Mouse (Mus musculus) MEL (cell line): ENCODE measurements around the gene Ltc4s. TPM values are rescaled to one million over a fixed set of nuclear protein-coding genes. Genes with fewer than 3 reads are reported as not detected.

Experiments used
- DNase-seq: peaks from one replicate; pipeline ENCODE4 v3.0.0; 2011; ENCODE audit warnings: low read depth, low spot score
- H3K27ac ChIP-seq: 2 replicates; pipeline ENCODE4 v1.5.1; 2012; ENCODE audit warnings: low read depth, mild to moderate bottlenecking, control low read depth, low read length, moderate library complexity; ENCODE audit not compliant: control insufficient read depth
- H3K27me3 ChIP-seq, 2 experiments: fragments of 150-350 bp in 1 of 2; sonication (generic) in 1 of 2; 2 replicates each; pipeline ENCODE4 v1.6.1; 2012; ENCODE audit warnings: low read length in 2 of 2, mild to moderate bottlenecking in 2 of 2, improper control_type of control experiment in 1 of 2, moderate library complexity in 1 of 2; ENCODE audit not compliant: insufficient read depth in 2 of 2, control insufficient read depth in 1 of 2
- H3K36me3 ChIP-seq, 2 experiments: 2 replicates each; pipeline ENCODE4 v1.6.1; 2012 to 2014; ENCODE audit warnings: low read length in 2 of 2, improper control_type of control experiment in 1 of 2, inconsistent platforms in 1 of 2, mild to moderate bottlenecking in 1 of 2; ENCODE audit not compliant: insufficient read depth in 2 of 2, control insufficient read depth in 1 of 2
- H3K4me1 ChIP-seq, 2 experiments: fragments of 150-350 bp in 1 of 2; sonication (generic) in 1 of 2; 2 replicates each; pipeline ENCODE4 v1.6.1; 2012; ENCODE audit warnings: low read length in 2 of 2, improper control_type of control experiment in 1 of 2, mild to moderate bottlenecking in 1 of 2; ENCODE audit not compliant: insufficient read depth in 2 of 2, control insufficient read depth in 1 of 2
- H3K4me3 ChIP-seq, 2 experiments: fragments of 150-350 bp in 1 of 2; sonication (generic) in 1 of 2; 2 replicates each; pipeline ENCODE4 v1.5.1; 2012; ENCODE audit warnings: low read depth in 2 of 2, low read length in 2 of 2, mild to moderate bottlenecking in 2 of 2, moderate library complexity in 2 of 2, control low read depth in 1 of 2, improper control_type of control experiment in 1 of 2; ENCODE audit not compliant: control insufficient read depth in 1 of 2, insufficient read depth in 1 of 2
- H3K79me2 ChIP-seq: 2 replicates; pipeline ENCODE4 v1.6.1; 2012; ENCODE audit warnings: mild to moderate bottlenecking, low read length, moderate library complexity; ENCODE audit not compliant: control insufficient read depth, poor library complexity, insufficient read depth
- H3K9ac ChIP-seq: 2 replicates; pipeline ENCODE4 v1.6.1; 2012; ENCODE audit warnings: low read depth, mild to moderate bottlenecking, control low read depth, low read length, moderate library complexity; ENCODE audit not compliant: control insufficient read depth, poor library complexity, severe bottlenecking
- H3K9me3 ChIP-seq: fragments of 150-350 bp; sonication (generic); replicated peaks from 2 replicates; pipeline ENCODE4 v1.6.1; 2012; ENCODE audit warnings: mild to moderate bottlenecking, low read length, improper control_type of control experiment, moderate library complexity; ENCODE audit not compliant: insufficient read depth
- BHLHE40 ChIP-seq: IDR thresholded peaks from 2 replicates; pipeline ENCODE4 v1.6.1; 2012; ENCODE audit warnings: low read depth, mild to moderate bottlenecking, inconsistent platforms, low read length, improper control_type of control experiment, borderline replicate concordance
- CHD1 ChIP-seq: IDR thresholded peaks from 2 replicates; pipeline ENCODE4 v1.6.1; 2012; ENCODE audit warnings: low read depth, mild to moderate bottlenecking, inconsistent platforms, low read length, improper control_type of control experiment
- CHD2 ChIP-seq: IDR thresholded peaks from 2 replicates; pipeline ENCODE4 v1.6.1; 2011; ENCODE audit warnings: low read length, improper control_type of control experiment
- ELF1 ChIP-seq: IDR thresholded peaks from 2 replicates; pipeline ENCODE4 v1.6.1; 2014; ENCODE audit warnings: low read depth, mild to moderate bottlenecking, inconsistent platforms, low read length, improper control_type of control experiment, moderate library complexity
- GABPA ChIP-seq: IDR thresholded peaks from 2 replicates; pipeline ENCODE4 v1.6.1; 2012; ENCODE audit warnings: low read depth, mild to moderate bottlenecking, inconsistent platforms, low read length, improper control_type of control experiment, moderate library complexity
- HCFC1 ChIP-seq: IDR thresholded peaks from 2 replicates; pipeline ENCODE4 v1.6.1; 2012; ENCODE audit warnings: low read depth, mild to moderate bottlenecking, inconsistent platforms, low read length, improper control_type of control experiment, moderate library complexity
- JUND ChIP-seq: IDR thresholded peaks from 2 replicates; pipeline ENCODE4 v1.6.1; 2011; ENCODE audit warnings: low read depth, mild to moderate bottlenecking, improper control_type of control experiment, low read length
- KAT2A ChIP-seq: conservative IDR thresholded peaks from 2 replicates; pipeline ENCODE4 v1.6.1; 2012; ENCODE audit warnings: low read depth, low read length, improper control_type of control experiment, inconsistent platforms
- MAFK ChIP-seq: IDR thresholded peaks from 2 replicates; pipeline ENCODE4 v1.6.1; 2011; ENCODE audit warnings: low read depth, mild to moderate bottlenecking, low read length, improper control_type of control experiment, borderline replicate concordance
- MAX ChIP-seq: IDR thresholded peaks from 2 replicates; pipeline ENCODE4 v1.6.1; 2011; ENCODE audit warnings: low read length, improper control_type of control experiment
- MAZ ChIP-seq: IDR thresholded peaks from 2 replicates; pipeline ENCODE4 v1.6.1; 2012; ENCODE audit warnings: low read depth, mild to moderate bottlenecking, inconsistent platforms, low read length, improper control_type of control experiment
- MEF2A ChIP-seq: IDR thresholded peaks from 2 replicates; pipeline ENCODE4 v1.6.1; 2014; ENCODE audit warnings: low read depth, mild to moderate bottlenecking, inconsistent platforms, low read length, improper control_type of control experiment; ENCODE audit not compliant: poor library complexity, insufficient replicate concordance, severe bottlenecking; ENCODE audit errors: extremely low read depth
- MXI1 ChIP-seq: IDR thresholded peaks from 2 replicates; pipeline ENCODE4 v1.6.1; 2011; ENCODE audit warnings: mild to moderate bottlenecking, low read depth, low read length, improper control_type of control experiment
- NELFE ChIP-seq: IDR thresholded peaks from 2 replicates; pipeline ENCODE4 v1.6.1; 2011; ENCODE audit warnings: low read depth, low read length, improper control_type of control experiment
- NRF1 ChIP-seq: IDR thresholded peaks from 2 replicates; pipeline ENCODE4 v1.6.1; 2014; ENCODE audit warnings: low read depth, mild to moderate bottlenecking, inconsistent platforms, low read length, improper control_type of control experiment, moderate library complexity; ENCODE audit not compliant: poor library complexity, insufficient read depth, severe bottlenecking
- POLR2A ChIP-seq, 2 experiments: IDR thresholded peaks; 2 replicates each; pipeline ENCODE4 v1.6.1; 2011 to 2012; ENCODE audit warnings: low read length in 2 of 2, mild to moderate bottlenecking in 2 of 2, control low read depth in 1 of 2, improper control_type of control experiment in 1 of 2, low read depth in 1 of 2, moderate library complexity in 1 of 2; ENCODE audit not compliant: control insufficient read depth in 1 of 2, insufficient read depth in 1 of 2, poor library complexity in 1 of 2
- POLR2AphosphoS2 ChIP-seq: IDR thresholded peaks from 2 replicates; pipeline ENCODE4 v1.6.1; 2011; ENCODE audit warnings: low read length, improper control_type of control experiment
- POLR2AphosphoS5 ChIP-seq: IDR thresholded peaks from 2 replicates; pipeline ENCODE4 v1.6.1; 2012; ENCODE audit warnings: low read depth, borderline replicate concordance, mild to moderate bottlenecking, inconsistent platforms, low read length, moderate library complexity, mixed read lengths
- SMC3 ChIP-seq: IDR thresholded peaks from 2 replicates; pipeline ENCODE4 v1.6.1; 2011; ENCODE audit warnings: low read depth, low read length, improper control_type of control experiment
- TAL1 ChIP-seq: IDR thresholded peaks from 2 replicates; pipeline ENCODE4 v1.6.1; 2012; ENCODE audit warnings: mild to moderate bottlenecking, inconsistent platforms, low read length, moderate library complexity, mixed read lengths
- TCF12 ChIP-seq: IDR thresholded peaks from 2 replicates; pipeline ENCODE4 v1.6.1; 2014; ENCODE audit warnings: low read depth, mild to moderate bottlenecking, inconsistent platforms, low read length, improper control_type of control experiment, moderate library complexity
- USF1 ChIP-seq: IDR thresholded peaks from 2 replicates; pipeline ENCODE4 v1.6.1; 2014; ENCODE audit warnings: low read depth, mild to moderate bottlenecking, inconsistent platforms, low read length, improper control_type of control experiment, moderate library complexity
- USF2 ChIP-seq, 2 experiments: IDR thresholded peaks; 2 replicates each; pipeline ENCODE4 v1.6.1; 2011 to 2012; ENCODE audit warnings: improper control_type of control experiment in 2 of 2, low read length in 2 of 2, borderline replicate concordance in 1 of 2, inconsistent platforms in 1 of 2, low read depth in 1 of 2, mild to moderate bottlenecking in 1 of 2; ENCODE audit not compliant: insufficient read depth in 1 of 2
- ZKSCAN1 ChIP-seq: IDR thresholded peaks from 2 replicates; pipeline ENCODE4 v1.6.1; 2012; ENCODE audit warnings: low read depth, mild to moderate bottlenecking, inconsistent platforms, low read length, improper control_type of control experiment, moderate library complexity
- polyA plus RNA-seq, 2 experiments: library from polyadenylated mRNA; stranded (reverse) in 1 of 2; unstranded in 1 of 2; fragments of >175 nt in 1 of 2; fragments of >200 nt in 1 of 2; gene quantifications; 2 replicates each; pipeline versions ENCODE4 v1.2.1 to v1.2.4; 2012; ENCODE audit warnings: low replicate concordance in 2 of 2, low read depth in 1 of 2; ENCODE audit not compliant: insufficient read length in 2 of 2, insufficient read depth in 1 of 2, missing spikeins in 1 of 2
- total RNA-seq: library from RNA; depleted of rRNA; stranded (reverse); fragments of 300-350 nt; gene quantifications from 2 replicates; pipeline ENCODE4 v1.2.3, GENCODE M21; 2012

The Ltc4s gene
- total and polyA plus RNA-seq, 3 experiments, result 3.1 to 3.4 TPM; not detected in 1

- no peak for DNase-seq
- Histone ChIP-seq H3K9me3 (no peaks in the 10 kb centered on the region), H3K4me1 (peaks cover 16 to 22% of the 10 kb centered on the region in 2 experiments), H3K79me2 (no peaks in the 10 kb centered on the region; the same call in 1 of the 2 replicates), H3K27me3 (no peaks in the 10 kb centered on the region), H3K36me3 (peaks cover 0 to 13% of the 10 kb centered on the region in 2 experiments; a peak in 2 of 4 replicates), H3K4me3 (no peak overlapping the region), H3K27ac (no peak overlapping the region), H3K9ac (no peak overlapping the region)
- TF ChIP-seq ELF1 (no peak), MAX (no peak), USF1 (0 out of 2 replicates have a peak, but pooled peaks have one; percentile 11)
These were observed 20.6 kb downstream of the Ltc4s start for GRCm38 (mm10) chr11:50217811-50218210.

DNA sequence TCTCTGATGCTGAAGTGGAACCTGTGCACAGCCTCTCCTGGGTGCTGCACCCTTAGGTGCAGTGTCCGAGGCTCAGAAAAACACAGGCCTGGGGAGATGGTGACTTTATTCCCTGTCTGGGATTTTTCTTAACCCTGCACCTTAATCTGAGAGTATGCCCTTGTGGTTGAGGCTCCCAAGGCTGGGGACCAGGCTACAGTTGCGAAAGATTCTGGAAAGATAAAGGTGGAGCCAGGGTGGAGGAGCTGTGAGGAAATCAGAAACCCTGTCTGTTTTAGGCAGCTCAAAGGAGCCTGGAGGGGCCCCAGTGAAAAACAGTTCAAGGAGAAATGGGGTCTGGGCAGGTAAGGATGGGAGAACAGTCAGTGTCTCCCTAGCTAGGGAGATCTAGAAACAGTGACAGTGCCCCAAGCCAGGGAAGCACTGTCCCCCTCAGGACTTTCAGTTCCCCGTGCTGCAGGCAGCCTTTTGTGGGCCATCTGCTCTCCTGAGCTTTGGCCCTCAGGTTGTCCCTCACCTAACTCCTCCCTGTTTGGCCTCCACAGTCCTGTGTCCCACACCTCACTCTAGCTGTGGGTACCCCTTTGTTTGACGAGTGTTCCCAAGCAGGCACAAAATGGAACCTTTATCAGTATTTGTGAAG is 21.6 kb downstream of the Ltc4s start:
- peaks cover 0 to 22% of the 10 kb centered on the region in 2 experiments; a peak in 2 of 4 replicates for H3K36me3 ChIP-seq
- no peaks in the 10 kb centered on the region for H3K9me3 ChIP-seq
- DNase-seq, result no peak
- H3K9ac ChIP-seq, result no peak overlapping the region
- peaks cover 21 to 31% of the 10 kb centered on the region in 2 experiments for H3K4me1 ChIP-seq
- no peak overlapping the region for H3K4me3 ChIP-seq
- no peak for TF ChIP-seq MAFK
- TF ChIP-seq GABPA, result no peak
- TF ChIP-seq ZKSCAN1, result no peak
- TF ChIP-seq MAZ, result no peak
- no peak for TF ChIP-seq HCFC1
- no peak for TF ChIP-seq POLR2AphosphoS5
- no peak overlapping the region for H3K27ac ChIP-seq
- no peaks in the 10 kb centered on the region for H3K79me2 ChIP-seq
- no peaks in the 10 kb centered on the region for H3K27me3 ChIP-seq

GRCm38 (mm10) chr11:50215633-50216032 is 22.8 kb downstream of the Ltc4s start:
- H3K9ac ChIP-seq, result no peak overlapping the region
- TF ChIP-seq KAT2A, result no peak
- no peak for TF ChIP-seq NRF1
- no peak for TF ChIP-seq USF2 (IDR thresholded peaks at IDR 0.05; ENCODE audit: borderline replicate concordance in 1 of 2, insufficient read depth in 1 of 2, low read depth in 1 of 2, low read length in 2 of 2)
- TF ChIP-seq POLR2A (IDR thresholded peaks at IDR 0.05; ENCODE audit: control insufficient read depth in 1 of 2, insufficient read depth in 1 of 2, low read depth in 1 of 2, low read length in 2 of 2, poor library complexity in 1 of 2), result no peak
- no peak for TF ChIP-seq MXI1
- no peak for TF ChIP-seq GABPA
- no peak for TF ChIP-seq NELFE
- TF ChIP-seq CHD1, result no peak
- TF ChIP-seq ZKSCAN1, result no peak
- no peak for TF ChIP-seq TCF12
- TF ChIP-seq BHLHE40, result no peak
- no peak for TF ChIP-seq MAZ
- no peak for TF ChIP-seq SMC3
- no peak for TF ChIP-seq TAL1
- TF ChIP-seq MAFK, result no peak
- TF ChIP-seq CHD2, result no peak
- TF ChIP-seq POLR2AphosphoS2, result no peak
- TF ChIP-seq JUND, result no peak
- no peak for TF ChIP-seq USF1
- no peak for TF ChIP-seq MEF2A

More at GRCm38 (mm10) chr11:50215633-50216032, 22.8 kb downstream of the Ltc4s start:
- peaks cover 0 to 27% of the 10 kb centered on the region in 2 experiments; a peak in 2 of 4 replicates for H3K36me3 ChIP-seq
- H3K79me2 ChIP-seq, result peaks cover 2% of the 10 kb centered on the region; the same call in 1 of the 2 replicates
- no peak overlapping the region for H3K4me3 ChIP-seq
- no peak for DNase-seq
- H3K4me1 ChIP-seq, result peaks cover 29 to 40% of the 10 kb centered on the region in 2 experiments
- H3K27ac ChIP-seq, result no peak overlapping the region
- no peaks in the 10 kb centered on the region for H3K27me3 ChIP-seq
- H3K9me3 ChIP-seq, result no peaks in the 10 kb centered on the region
